ENCODE assay signal across 14 mouse cellular contexts in genomic region chr14:23710954-23711353, GRCm38 (mm10).
DNase-seq lines count a peak whose midpoint lies in the region; ATAC-seq lines count a peak whose summit lies in the region.
"Had no signal": no experiment of that assay in that cellular context is flagged by ENCODE, and none has a peak within 500 bp of the region (broad histone marks: within the 10 kb centered on the region; RNA-seq: fewer than 3 reads in every experiment).

No protein-coding gene starts in this region.

- no peak overlapping the region for H3K9ac ChIP-seq in forebrain, embryonic 16.5 days (replicated peaks; ENCODE audit: low read depth, low read length)
- H3K9ac ChIP-seq: heart, embryonic 13.5 days had no signal

- 70% methylated on average over 7 of the region's 7 CpGs for WGBS in forebrain, embryonic 16.5 days

- peak; percentile 22 to 56 for DNase-seq in layer of hippocampus, adult 18-20 months (ENCODE audit: low spot score in 2 of 2)
- DNase-seq in layer of hippocampus, adult 9-10 months (ENCODE audit: low spot score) = no peak
- DNase-seq in left cerebral cortex, postnatal 25 days (ENCODE audit: low spot score in 2 of 2) = peak; percentile 44 to 61
- DNase-seq in right cerebral cortex, adult 2 months (ENCODE audit: low spot score in 2 of 2) = peak; percentile 43 to 51
- no peak for DNase-seq in urinary bladder, adult 18-20 months (ENCODE audit: low spot score in 2 of 2)
- DNase-seq: cerebellum, adult 8-10 months; gastrocnemius, postnatal 36 days had no signal

- intact Hi-C loops in left cerebral cortex, postnatal 25 days (cut with DNase I) = no loop called here

- no peak overlapping the region for H3K4me2 ChIP-seq in forebrain, embryonic 16.5 days (ENCODE audit: low read length)
- H3K4me2 ChIP-seq: heart, embryonic 13.5 days had no signal

- peaks cover 2% of the 10 kb centered on the region; the same call in 1 of the 2 replicates for H3K4me1 ChIP-seq in forebrain, embryonic 16.5 days (replicated peaks; ENCODE audit: control insufficient read depth, insufficient read depth, low read length)
- H3K4me1 ChIP-seq: heart, embryonic 13.5 days had no signal

- no peak overlapping the region for H3K4me3 ChIP-seq in forebrain, embryonic 16.5 days (replicated peaks; ENCODE audit: low read length)
- H3K4me3 ChIP-seq: embryonic facial prominence, embryonic 10.5 days; heart, embryonic 13.5 days had no signal

- H3K27me3 ChIP-seq in forebrain, embryonic 16.5 days (replicated peaks; ENCODE audit: control insufficient read depth, insufficient read depth, low read length) = no peaks in the 10 kb centered on the region

- peak; percentile 63 for ATAC-seq in forebrain, embryonic 16.5 days
- ATAC-seq in erythroid progenitor cell, adult 5-6 weeks (replicated peaks; ENCODE audit: low FRiP score, poor library complexity, severe bottlenecking) = no peak
- ATAC-seq: activated CD4-positive, CD25-positive, alpha-beta regulatory T cell, adult 4 months had no signal

- no peaks in the 10 kb centered on the region for H3K36me3 ChIP-seq in forebrain, embryonic 16.5 days (ENCODE audit: control insufficient read depth, insufficient read depth)
- H3K36me3 ChIP-seq: embryonic facial prominence, embryonic 10.5 days; heart, embryonic 13.5 days had no signal

- H3K27ac ChIP-seq in forebrain, embryonic 16.5 days (ENCODE audit: low read length) = no peak overlapping the region
- H3K27ac ChIP-seq: embryonic facial prominence, embryonic 10.5 days; heart, embryonic 13.5 days; kidney, postnatal 0 days; macrophage had no signal

- H3K9me3 ChIP-seq in forebrain, embryonic 16.5 days (ENCODE audit: control insufficient read depth, low read length) = no peaks in the 10 kb centered on the region
- H3K9me3 ChIP-seq: embryonic facial prominence, embryonic 10.5 days; heart, embryonic 13.5 days had no signal

Comparison
In these comparisons a context has a peak if more than half of its experiments do, and no peak if none do; other contexts are left out.
1. DNase-seq: peak in layer of hippocampus, adult 18-20 months (2 of 2), left cerebral cortex, postnatal 25 days (2 of 2) and right cerebral cortex, adult 2 months (2 of 2); none in layer of hippocampus, adult 9-10 months (single experiment) and urinary bladder, adult 18-20 months (0 of 2).